Mouse (Mus musculus) ES-Bruce4 (cell line): Measurements from ENCODE around the gene Prmt7. TPM values are rescaled to one million over a fixed set of nuclear protein-coding genes. Genes with fewer than 3 reads are reported as not detected.

Source experiments
- H3K27ac ChIP-seq: 2 replicates; pipeline ENCODE4 v1.5.1; 2012; ENCODE audit warnings: low read length, inconsistent platforms; ENCODE audit not compliant: insufficient read depth
- H3K27me3 ChIP-seq: 2 replicates; pipeline ENCODE4 v1.6.1; 2012; ENCODE audit warnings: mild to moderate bottlenecking, low read length, inconsistent platforms; ENCODE audit not compliant: control insufficient read depth, poor library complexity, insufficient read depth, severe bottlenecking
- H3K36me3 ChIP-seq: 2 replicates; pipeline ENCODE4 v1.6.1; 2012; ENCODE audit warnings: inconsistent platforms, mild to moderate bottlenecking, low read length, moderate library complexity; ENCODE audit not compliant: control insufficient read depth, poor library complexity, insufficient read depth, severe bottlenecking
- H3K4me1 ChIP-seq: one replicate; pipeline ENCODE4 v1.8.1; 2011; ENCODE audit warnings: low read length; ENCODE audit not compliant: control insufficient read depth, insufficient read depth
- H3K4me3 ChIP-seq: 2 replicates; pipeline ENCODE4 v1.5.1; 2011; ENCODE audit warnings: low read depth, mild to moderate bottlenecking, low read length
- H3K9ac ChIP-seq: 2 replicates; pipeline ENCODE4 v1.6.1; 2012; ENCODE audit warnings: low read depth, mild to moderate bottlenecking, inconsistent platforms; ENCODE audit not compliant: poor library complexity, severe bottlenecking
- H3K9me3 ChIP-seq: replicated peaks from 2 replicates; pipeline ENCODE4 v1.6.1; 2012; ENCODE audit warnings: mild to moderate bottlenecking, low read length, inconsistent platforms; ENCODE audit not compliant: control insufficient read depth, poor library complexity, insufficient read depth, severe bottlenecking
- CTCF ChIP-seq: IDR thresholded peaks from one replicate; pipeline ENCODE4 v1.8.1; 2011; ENCODE audit warnings: low read depth, low read length
- EP300 ChIP-seq: IDR thresholded peaks from 2 replicates; pipeline ENCODE4 v1.6.1; 2011; ENCODE audit warnings: low read depth, low read length; ENCODE audit not compliant: insufficient read depth
- POLR2A ChIP-seq: IDR thresholded peaks from one replicate; pipeline ENCODE4 v1.8.1; 2011; ENCODE audit warnings: low read length; ENCODE audit not compliant: insufficient read depth
- polyA plus RNA-seq: library from polyadenylated mRNA; stranded (reverse); fragments of >200 nt; gene quantifications from 2 replicates; pipeline ENCODE4 v1.2.4, GENCODE M21; 2011; ENCODE audit warnings: low read depth; ENCODE audit not compliant: missing spikeins, insufficient read depth, insufficient read length

The Prmt7 gene
- polyA plus RNA-seq, 1 experiment, result 107 TPM

DNA sequence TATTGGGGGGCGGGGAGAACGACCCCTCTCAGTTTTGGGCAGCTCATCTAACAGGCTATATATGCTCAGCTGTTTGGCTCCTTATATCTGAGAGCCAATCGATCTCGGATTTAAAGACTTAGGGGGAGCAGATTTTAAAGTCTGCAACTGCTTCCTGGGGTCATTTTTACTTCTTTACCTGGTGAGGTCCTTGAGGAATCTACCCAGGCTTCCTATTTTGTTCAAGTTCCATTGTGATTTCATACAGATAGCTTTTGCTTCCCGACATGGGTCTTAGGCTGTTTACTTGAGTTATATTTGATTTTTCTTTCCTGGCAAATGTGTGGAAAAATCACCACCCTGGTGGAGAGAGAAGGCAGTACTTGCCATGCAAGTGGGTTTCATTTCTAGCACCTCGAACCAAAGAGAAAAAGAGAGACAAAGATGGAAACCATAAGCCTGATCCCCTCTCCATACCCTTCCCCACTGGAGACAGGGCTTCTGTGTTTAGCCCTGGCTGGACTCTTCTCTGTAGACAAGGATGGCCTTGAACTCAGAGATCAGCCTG lies 40.7 kb upstream of the Prmt7 start:
- TF ChIP-seq CTCF, result no peak
- no peak for TF ChIP-seq POLR2A
- no peak for TF ChIP-seq EP300
- peaks cover 2% of the 10 kb centered on the region for H3K4me1 ChIP-seq
- H3K4me3 ChIP-seq, result 0 out of 2 replicates have a peak overlapping the region, but pooled peaks have one; percentile 20
- 0 out of 2 replicates have a peak, but pooled peaks cover 2% of the 10 kb centered on the region for H3K27me3 ChIP-seq
- H3K9me3 ChIP-seq, result no peaks in the 10 kb centered on the region
- H3K36me3 ChIP-seq, result no peaks in the 10 kb centered on the region
- H3K27ac ChIP-seq, result no peak overlapping the region
- H3K9ac ChIP-seq, result peak overlapping the region; percentile 84

DNA sequence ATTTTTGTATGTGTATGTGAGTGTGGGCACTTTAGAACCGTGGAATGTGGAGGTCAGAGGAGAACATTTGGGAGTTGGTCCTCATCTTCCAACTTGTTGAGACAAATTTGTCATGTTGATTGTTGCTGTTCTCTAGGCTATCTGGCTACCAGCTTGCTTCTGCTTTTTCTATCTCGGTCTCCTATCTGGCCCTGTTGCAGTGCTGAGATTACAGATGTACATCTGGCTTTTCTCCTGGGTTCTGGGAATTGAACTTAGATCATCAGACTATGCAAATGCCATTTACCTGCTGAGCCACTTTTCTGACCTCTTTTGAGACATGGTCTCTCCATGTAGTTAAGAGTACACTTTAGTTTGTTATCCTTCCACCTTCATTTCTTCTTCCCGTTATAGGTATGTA lies 37.2 kb upstream of the Prmt7 start:
- Histone ChIP-seq H3K4me3 (no peak overlapping the region), H3K36me3 (no peaks in the 10 kb centered on the region), H3K9me3 (no peaks in the 10 kb centered on the region), H3K27me3 (0 out of 2 replicates have a peak, but pooled peaks cover 2% of the 10 kb centered on the region), H3K4me1 (peaks cover 2% of the 10 kb centered on the region), H3K9ac (no peak overlapping the region), H3K27ac (no peak overlapping the region)
- no peak for TF ChIP-seq POLR2A
- no peak for TF ChIP-seq CTCF
- TF ChIP-seq EP300, result no peak

DNA sequence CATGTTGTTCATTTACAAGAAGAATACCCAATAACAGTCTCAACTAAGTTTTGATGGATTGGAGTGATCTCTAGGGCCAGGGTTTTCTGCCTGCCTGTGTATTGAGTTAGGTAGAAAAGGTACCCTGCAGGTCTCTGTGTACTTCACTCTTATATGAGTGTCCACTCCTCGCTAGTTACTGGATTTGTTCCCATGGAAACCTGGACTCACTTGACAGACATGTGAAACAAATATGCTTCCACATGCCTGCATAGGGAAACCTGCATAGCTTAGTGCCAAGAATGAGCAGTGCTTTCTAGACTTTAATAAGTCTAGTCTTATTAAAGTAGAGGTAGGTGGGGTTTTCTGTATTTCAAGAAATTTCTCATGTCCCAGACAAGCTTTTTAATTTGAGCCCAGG lies 33.8 kb upstream of the Prmt7 start:
- no peak overlapping the region for H3K9ac ChIP-seq
- no peaks in the 10 kb centered on the region for H3K27me3 ChIP-seq
- no peak overlapping the region for H3K4me3 ChIP-seq
- no peak overlapping the region for H3K27ac ChIP-seq
- H3K36me3 ChIP-seq, result peaks cover 6% of the 10 kb centered on the region
- H3K4me1 ChIP-seq, result no peaks in the 10 kb centered on the region
- TF ChIP-seq POLR2A (no peak), EP300 (no peak), CTCF (no peak)
- H3K9me3 ChIP-seq, result no peaks in the 10 kb centered on the region

DNA sequence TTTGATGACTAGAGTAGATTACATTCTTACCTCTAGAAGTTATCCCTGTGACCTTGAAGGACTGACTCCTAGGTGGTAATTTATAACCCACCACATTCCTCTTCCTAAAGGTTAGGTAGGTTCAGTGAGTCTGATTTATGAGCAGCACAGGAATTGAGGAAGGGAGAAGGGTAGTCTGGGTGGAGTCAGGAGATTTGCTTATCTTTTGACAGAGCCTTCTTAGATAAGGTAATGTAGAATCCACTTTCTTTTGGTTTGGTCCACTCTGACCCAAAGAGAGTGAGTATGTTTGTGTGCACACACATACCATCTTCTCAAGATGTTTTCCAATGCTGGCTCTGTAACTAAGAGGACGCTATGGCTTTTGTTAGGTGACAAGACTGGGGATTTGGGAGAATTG lies 33.1 kb upstream of the Prmt7 start:
- TF ChIP-seq POLR2A, result no peak
- no peak for TF ChIP-seq CTCF
- TF ChIP-seq EP300, result no peak
- no peaks in the 10 kb centered on the region for H3K9me3 ChIP-seq
- H3K9ac ChIP-seq, result no peak overlapping the region
- H3K4me3 ChIP-seq, result no peak overlapping the region
- no peaks in the 10 kb centered on the region for H3K4me1 ChIP-seq
- no peak overlapping the region for H3K27ac ChIP-seq
- H3K27me3 ChIP-seq, result no peaks in the 10 kb centered on the region
- peaks cover 6% of the 10 kb centered on the region for H3K36me3 ChIP-seq

DNA sequence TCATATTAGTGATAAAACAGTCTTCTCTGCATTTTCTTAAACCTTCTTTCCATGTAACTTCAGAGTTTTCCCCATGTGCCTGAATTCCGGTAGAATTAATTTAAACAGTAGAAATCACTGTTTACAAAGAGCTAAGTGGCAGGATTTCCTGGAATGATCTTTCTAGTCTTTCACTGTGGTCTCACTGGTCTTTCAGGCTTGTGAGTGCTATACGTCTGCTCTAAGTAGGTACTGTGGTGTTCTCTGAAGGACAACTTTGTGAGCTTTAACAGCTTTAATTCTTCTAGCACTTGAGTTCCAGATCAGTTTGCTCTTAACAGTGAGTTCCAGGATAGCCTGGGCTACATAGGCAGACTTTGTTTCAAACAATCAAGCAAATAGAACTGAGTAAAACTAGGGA lies 32.3 kb upstream of the Prmt7 start:
- Histone ChIP-seq H3K27ac (no peak overlapping the region), H3K9ac (no peak overlapping the region), H3K27me3 (no peaks in the 10 kb centered on the region), H3K4me1 (no peaks in the 10 kb centered on the region), H3K9me3 (no peaks in the 10 kb centered on the region), H3K4me3 (no peak overlapping the region), H3K36me3 (peaks cover 8% of the 10 kb centered on the region)
- TF ChIP-seq CTCF (no peak), POLR2A (no peak), EP300 (no peak)

DNA sequence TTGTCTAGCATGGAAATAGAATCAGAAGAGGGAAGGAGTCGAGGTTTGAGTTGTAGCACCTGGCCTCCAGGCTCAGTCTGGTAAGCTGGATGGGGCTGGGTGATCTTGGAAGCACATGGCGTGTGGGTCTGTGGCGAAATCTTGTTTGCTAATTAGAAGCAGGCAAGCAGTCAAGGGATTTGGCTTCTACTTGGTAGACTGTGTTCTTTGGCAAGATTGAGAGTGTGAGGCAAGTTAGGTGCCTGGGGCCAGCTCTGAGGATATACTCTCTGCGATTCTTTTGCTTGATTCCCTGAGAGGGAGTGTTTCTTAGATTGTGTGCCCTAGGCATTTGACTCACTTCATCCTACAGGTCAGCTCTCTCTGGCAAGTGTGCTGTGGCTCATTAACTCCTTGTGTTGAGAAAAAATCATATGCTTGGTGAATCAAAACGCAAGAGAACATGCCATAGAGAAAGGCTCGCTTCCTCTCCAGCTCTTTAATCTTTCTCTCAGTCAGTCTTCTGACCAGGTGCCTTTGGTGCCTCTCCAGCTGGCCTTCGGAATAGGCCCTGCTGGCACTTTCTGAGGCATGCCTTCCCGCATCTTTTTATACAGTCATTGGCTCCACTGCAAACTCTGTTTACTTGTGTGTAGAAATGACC lies 25.0 kb upstream of the Prmt7 start:
- no peak overlapping the region for H3K9ac ChIP-seq
- no peak overlapping the region for H3K4me3 ChIP-seq
- no peaks in the 10 kb centered on the region for H3K27me3 ChIP-seq
- H3K4me1 ChIP-seq, result no peaks in the 10 kb centered on the region
- TF ChIP-seq CTCF (no peak), EP300 (no peak), POLR2A (no peak)
- no peaks in the 10 kb centered on the region for H3K9me3 ChIP-seq
- no peak overlapping the region for H3K27ac ChIP-seq
- peaks cover 13% of the 10 kb centered on the region for H3K36me3 ChIP-seq
